Mouse (Mus musculus): ENCODE data around the gene Cct5. TPM values are rescaled to one million over a fixed set of nuclear protein-coding genes. Genes with fewer than 3 reads are reported as not detected.
"Not testable (repeated sequence)": the region's sequence is repeated elsewhere in the genome, so short reads cannot be mapped to it uniquely, and the experiment has no call there.

The Cct5 gene
- total RNA-seq, 2 experiments from 2014 or later, result 506 to 625 TPM

DNA sequence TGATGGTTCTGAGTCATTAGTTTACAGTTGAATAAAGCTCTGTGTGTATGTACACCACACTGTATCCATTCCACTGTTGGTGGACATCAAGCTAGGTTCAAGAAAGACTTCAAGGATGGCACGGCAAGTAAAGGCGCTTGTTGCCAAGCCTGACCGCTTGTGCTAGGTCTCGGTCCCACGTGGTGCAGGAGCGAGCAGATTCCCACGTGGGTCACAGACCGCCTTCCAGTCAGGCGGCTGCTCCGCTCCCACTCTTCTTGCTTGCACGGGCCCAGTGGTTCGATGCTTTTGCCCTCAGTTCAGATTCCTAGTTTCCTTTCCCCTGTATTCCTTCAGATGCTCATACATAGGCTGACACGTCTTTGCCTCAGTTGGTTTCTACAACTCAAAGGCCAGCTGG is 1.5 kb upstream of the Cct5 start:
- ATAC-seq (replicated peaks; ENCODE audit: low FRiP score, low TSS enrichment, poor library complexity, severe bottlenecking), result no peak

DNA sequence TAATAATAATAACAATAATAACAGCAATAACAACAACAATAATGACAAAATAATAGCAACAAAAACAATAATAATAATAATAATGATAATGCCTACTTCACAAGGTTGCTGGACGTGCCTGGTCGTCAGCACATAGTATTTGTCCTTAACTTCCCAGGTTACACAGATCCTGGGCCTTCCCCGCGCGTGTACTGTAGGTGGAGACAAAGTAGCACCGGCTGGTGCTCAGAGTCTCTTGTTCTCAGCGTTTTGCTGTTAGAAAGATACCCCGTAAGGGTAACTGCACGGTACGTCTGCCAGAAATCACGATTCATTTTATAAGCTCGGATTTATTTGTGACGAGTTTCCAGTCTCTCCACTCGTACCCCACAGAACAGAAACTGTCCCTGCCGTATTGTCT is 822 bp upstream of the Cct5 start:
- peak; percentile 45 for ATAC-seq (replicated peaks; ENCODE audit: low FRiP score, low TSS enrichment, poor library complexity, severe bottlenecking)

DNA sequence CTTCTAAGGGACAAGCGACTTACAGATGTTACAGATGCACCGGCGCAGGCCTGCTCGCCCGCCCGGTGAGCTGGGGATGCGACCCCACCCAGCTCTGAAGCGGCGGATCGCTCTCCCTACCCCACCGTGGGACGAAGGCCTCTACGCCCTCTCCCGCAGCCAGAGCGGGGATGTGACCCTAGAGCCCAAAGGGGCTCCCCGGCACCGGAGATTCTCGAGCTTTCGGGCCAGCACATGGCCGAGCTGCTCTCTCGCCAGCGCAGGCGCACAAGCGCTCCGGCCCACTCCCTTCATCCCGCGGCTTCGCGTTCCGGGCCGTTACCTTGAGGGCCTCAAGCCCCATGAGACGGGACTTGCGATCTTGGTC is 342 bp downstream of the Cct5 start:
- ATAC-seq (replicated peaks; ENCODE audit: low FRiP score, low TSS enrichment, poor library complexity, severe bottlenecking), result peak; percentile 63

DNA sequence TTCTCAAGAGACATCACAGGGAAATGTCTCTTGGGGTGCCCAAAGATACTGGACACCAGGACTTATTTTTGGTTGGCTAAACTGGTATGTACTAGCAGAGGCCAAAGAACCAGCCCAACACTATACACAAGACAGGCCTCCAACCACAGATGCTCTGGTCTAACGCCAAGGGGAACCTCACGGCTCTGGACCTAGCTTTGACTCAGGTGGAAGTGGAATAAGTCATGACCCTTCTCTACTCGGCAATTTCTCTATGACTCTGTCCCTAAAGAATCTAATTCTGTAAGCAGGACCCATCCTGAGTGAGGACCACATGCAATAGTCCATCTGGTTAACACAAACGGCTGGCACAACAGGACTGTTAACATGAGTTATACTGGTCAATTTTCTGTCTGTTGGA is 1.8 kb downstream of the Cct5 start:
- no peak for ATAC-seq (replicated peaks; ENCODE audit: low FRiP score, low TSS enrichment, poor library complexity, severe bottlenecking)

GRCm38 (mm10) chr15:31595651-31596050 is 6.0 kb downstream of the Cct5 start:
- no peak for ATAC-seq (replicated peaks; ENCODE audit: low FRiP score, low TSS enrichment, poor library complexity, severe bottlenecking)

GRCm38 (mm10) chr15:31594260-31594659 is 7.3 kb downstream of the Cct5 start:
- no peak for ATAC-seq (replicated peaks; ENCODE audit: low FRiP score, low TSS enrichment, poor library complexity, severe bottlenecking)

GRCm38 (mm10) chr15:31592531-31592930 is 9.1 kb downstream of the Cct5 start:
- no peak for ATAC-seq (replicated peaks; ENCODE audit: low FRiP score, low TSS enrichment, poor library complexity, severe bottlenecking)

GRCm38 (mm10) chr15:31590176-31590575 is 11.4 kb downstream of the Cct5 start:
- ATAC-seq (replicated peaks; ENCODE audit: low FRiP score, low TSS enrichment, poor library complexity, severe bottlenecking), result no peak

DNA sequence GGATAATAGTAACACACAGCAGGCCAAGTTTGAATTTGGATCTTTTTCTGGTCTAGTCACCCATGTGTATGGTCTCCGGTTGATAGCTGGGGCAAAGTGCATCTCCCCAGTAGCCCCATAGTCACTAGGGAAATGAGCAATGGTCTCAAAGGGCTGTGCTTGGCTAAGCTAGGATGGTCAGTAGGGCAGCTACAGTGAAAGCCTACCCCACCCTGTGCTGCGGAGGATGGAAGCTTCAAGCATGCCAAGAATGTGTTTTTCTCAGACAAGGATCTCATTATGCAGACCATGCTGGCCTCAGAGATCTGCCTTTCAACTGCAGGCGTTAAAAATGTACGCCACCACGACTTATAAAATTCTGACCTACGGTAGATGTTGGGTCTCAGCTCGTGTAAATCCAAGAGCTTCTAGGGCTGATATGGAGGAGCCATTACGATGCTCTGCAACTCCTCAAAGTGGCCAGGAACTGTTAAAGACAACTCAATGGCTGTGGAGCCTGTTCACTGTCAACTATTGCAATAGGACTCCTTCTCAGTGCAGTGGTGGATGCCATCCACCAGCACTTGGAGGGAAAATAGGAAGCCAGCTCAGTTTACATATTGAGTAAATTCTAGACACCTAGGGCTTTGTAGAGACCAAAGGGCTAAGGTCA is 12.5 kb downstream of the Cct5 start:
- no peak for ATAC-seq (replicated peaks; ENCODE audit: low FRiP score, low TSS enrichment, poor library complexity, severe bottlenecking)

DNA sequence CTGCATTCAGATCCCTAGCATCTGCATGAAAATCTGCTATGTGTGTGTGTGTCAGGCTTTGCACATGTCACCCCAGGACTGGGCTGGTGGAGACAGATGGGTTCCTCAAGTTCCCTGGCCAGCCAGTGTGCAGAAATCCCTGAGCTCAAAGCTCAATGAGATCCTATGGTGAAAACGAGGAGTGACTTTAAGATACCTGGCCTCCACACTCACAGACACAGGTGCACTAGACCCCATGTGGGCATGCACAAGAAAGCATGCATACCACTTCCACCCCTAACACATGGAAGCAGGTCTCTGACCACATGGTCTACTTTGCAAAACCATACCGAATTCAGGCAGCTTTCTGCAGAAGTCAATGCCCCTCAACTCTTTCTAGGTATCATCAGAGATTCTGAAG is 13.8 kb downstream of the Cct5 start:
- ATAC-seq (replicated peaks; ENCODE audit: low FRiP score, low TSS enrichment, poor library complexity, severe bottlenecking), result no peak

DNA sequence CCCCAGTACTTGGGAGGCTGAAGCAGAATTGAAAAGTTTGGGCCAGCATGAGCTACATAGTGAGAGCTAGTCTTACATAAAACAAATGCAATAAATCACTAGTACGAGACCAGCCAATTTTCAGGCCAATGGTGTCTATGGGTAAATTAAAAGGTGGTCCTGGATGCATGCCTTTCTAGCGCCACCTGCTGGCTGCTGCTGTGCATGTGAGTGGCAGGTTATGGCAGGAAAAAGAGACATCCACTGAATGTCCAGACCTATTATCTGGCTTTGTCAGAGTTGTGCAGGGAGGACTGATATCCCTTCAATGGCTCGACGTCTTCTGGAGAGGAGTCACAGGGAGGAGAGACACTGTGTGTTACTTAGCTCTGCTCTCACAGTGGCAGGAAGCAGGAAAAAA is 15.1 kb downstream of the Cct5 start:
- peak; percentile 85 for ATAC-seq (replicated peaks; ENCODE audit: low FRiP score, low TSS enrichment, poor library complexity, severe bottlenecking)

GRCm38 (mm10) chr15:31586088-31586487 is 15.5 kb downstream of the Cct5 start:
- 0 out of 2 replicates have a peak, but pooled peaks have one; percentile 9 for ATAC-seq (replicated peaks; ENCODE audit: low FRiP score, low TSS enrichment, poor library complexity, severe bottlenecking)

DNA sequence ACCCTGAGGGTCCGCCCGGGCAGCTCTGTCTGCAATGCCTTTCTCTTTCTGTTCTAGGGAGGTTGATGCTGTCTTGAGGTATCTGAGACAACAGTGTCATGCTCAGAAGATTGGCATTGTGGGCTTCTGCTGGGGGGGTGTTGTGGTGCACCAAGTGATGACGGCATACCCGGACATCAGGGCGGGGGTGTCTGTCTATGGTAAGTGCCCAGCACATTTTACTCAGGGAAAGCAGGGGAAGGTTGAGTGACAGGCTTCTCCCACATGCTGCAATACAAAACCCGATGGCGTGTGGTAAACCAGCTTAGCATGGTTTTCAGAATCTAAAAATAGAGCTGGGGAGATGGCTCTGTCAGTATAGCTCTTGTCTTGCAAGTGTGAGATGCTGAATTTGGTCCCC is 16.4 kb downstream of the Cct5 start:
- ATAC-seq (replicated peaks; ENCODE audit: low FRiP score, low TSS enrichment, poor library complexity, severe bottlenecking), result no peak

- no peak for ATAC-seq (replicated peaks; ENCODE audit: low FRiP score, low TSS enrichment, poor library complexity, severe bottlenecking)
Observed at GRCm38 (mm10) chr15:31583304-31584085, 18.1 kb downstream of the Cct5 start.

DNA sequence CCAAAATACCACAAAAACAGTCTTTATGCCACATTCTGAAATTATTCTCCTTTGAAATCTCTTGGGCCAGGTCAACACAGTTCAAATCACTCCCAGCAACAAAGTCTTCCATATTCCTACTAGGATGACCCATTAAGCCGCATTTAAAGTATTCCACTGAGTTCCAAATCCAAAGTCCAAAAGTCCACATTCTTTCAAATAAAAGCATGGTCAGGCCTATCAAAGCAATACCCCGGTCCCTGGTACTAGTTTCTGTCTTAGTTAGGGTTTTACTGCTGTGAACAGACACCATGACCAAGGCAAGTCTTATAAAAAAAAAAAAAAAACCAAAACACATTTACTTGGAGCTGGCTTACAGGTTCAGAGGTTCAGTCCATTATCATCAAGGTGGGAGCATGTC is 20.5 kb downstream of the Cct5 start:
- not testable (repeated sequence) for ATAC-seq (replicated peaks; ENCODE audit: low FRiP score, low TSS enrichment, poor library complexity, severe bottlenecking)

DNA sequence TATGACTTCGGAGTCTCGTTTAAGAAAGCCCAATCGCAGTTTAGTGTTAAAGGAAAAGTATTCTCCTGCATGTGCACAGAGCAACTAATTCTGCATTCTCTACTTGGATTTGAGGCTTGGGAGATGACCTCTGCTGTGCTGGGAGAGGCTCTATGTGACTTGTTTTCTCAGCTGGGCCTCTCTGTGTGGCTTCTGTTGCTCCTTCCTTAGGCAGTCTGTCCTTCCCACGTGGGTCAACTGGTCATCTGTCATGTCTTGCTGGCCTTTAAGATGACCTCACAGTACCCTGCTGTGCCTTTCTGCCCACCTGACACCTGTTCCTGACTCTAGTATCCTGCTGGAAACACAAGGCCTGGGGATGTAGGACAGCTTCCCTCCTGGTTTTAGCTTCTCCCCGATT is 25.5 kb downstream of the Cct5 start:
- ATAC-seq (replicated peaks; ENCODE audit: low FRiP score, low TSS enrichment, poor library complexity, severe bottlenecking), result no peak

DNA sequence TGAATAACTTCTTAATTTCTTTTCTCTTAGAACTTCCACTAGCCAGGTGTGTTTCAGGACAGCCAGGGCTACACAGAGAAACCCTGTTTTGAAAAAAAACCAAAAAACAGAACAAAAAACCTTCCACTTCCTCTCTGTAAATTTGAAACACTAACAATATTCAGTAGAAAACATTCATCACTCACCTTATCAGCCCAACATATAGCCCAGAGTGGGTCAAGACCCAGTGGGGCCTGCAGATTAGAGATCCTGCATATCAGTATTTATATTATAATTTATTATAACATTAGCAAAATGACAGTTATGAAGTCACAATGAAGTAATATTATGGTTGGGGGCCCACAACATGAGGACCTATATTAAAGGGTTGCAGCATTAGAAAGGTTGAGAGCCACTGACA is 27.9 kb downstream of the Cct5 start:
- ATAC-seq (replicated peaks; ENCODE audit: low FRiP score, low TSS enrichment, poor library complexity, severe bottlenecking), result peak; percentile 51

GRCm38 (mm10) chr15:31573287-31573686 is 28.3 kb downstream of the Cct5 start:
- peak; percentile 69 for ATAC-seq (replicated peaks; ENCODE audit: low FRiP score, low TSS enrichment, poor library complexity, severe bottlenecking)

DNA sequence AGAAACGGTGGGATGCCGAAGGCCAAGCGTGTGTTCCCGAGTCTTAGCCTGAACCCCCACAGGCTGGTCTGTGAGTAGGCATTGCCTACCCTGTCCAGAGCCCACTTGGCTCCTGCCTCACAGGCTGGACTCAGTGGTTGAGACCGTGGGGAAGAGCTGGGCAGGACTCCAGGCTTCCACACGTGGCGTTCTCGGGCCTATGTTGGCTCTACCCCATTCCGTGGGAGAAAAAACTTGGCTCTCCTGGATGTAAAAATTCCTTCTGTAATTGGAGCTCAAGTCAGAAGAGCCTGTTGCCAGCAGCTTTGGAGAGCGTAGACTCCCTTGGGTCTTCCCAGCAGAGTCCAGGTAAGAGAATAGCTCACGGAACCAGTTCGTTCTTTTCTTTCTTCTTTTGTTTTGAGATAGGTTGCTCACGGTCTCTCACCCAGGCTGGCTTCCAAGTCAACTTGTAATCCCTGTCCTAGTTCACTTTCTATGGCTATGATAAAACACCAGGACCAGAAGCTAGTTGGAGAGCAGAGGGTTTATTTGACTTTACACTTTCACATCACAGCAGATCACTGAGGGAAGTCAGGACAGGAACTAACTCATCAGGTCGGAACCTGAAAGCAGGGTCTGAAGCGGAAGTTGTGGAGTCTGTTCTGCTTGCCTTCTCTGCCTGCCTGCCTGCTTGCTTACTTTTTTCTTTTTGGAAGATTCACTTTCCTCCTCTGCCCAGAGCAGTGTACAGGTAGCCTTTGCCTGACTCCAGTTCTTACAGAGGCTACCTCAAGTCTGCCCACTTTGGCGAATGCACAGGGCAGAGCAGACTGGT is 29.5 kb downstream of the Cct5 start:
- ATAC-seq (replicated peaks; ENCODE audit: low FRiP score, low TSS enrichment, poor library complexity, severe bottlenecking), result no peak

- no peak for ATAC-seq (replicated peaks; ENCODE audit: low FRiP score, low TSS enrichment, poor library complexity, severe bottlenecking)
Observed at GRCm38 (mm10) chr15:31570959-31571358, 30.6 kb downstream of the Cct5 start.
